Mouse (Mus musculus) intestine, embryonic 14.5 days (tissue): ENCODE data around the gene Pkdcc. TPM values are rescaled to one million over a fixed set of nuclear protein-coding genes. Genes with fewer than 3 reads are reported as not detected.

Experiments used
- ATAC-seq: fragments of 200-750 bp; cut with Nextera tagmentation; replicated peaks from 2 replicates; pipeline ENCODE4 v1.8.0; 2017; ENCODE audit warnings: low read depth, moderate number of reproducible peaks, moderate TSS enrichment, moderate library complexity; ENCODE audit not compliant: low FRiP score, low TSS enrichment
- DNase-seq: peaks from one replicate; pipeline ENCODE4 v3.0.0-alpha.2; 2018; ENCODE audit warnings: low spot score
- H3K27ac ChIP-seq: fragments of 300-500 bp; sonication (generic); 2 replicates; pipeline ENCODE4 v1.5.1; 2014; ENCODE audit warnings: low read depth, mild to moderate bottlenecking, control low read depth
- H3K27me3 ChIP-seq: fragments of 300-500 bp; sonication (generic); replicated peaks from 2 replicates; pipeline ENCODE4 v1.6.1; 2014; ENCODE audit warnings: low read length, control low read depth; ENCODE audit not compliant: control insufficient read depth, insufficient read depth
- H3K36me3 ChIP-seq: fragments of 300-500 bp; sonication (generic); 2 replicates; pipeline ENCODE4 v1.6.1; 2014; ENCODE audit warnings: low read length, control low read depth; ENCODE audit not compliant: control insufficient read depth, insufficient read depth
- H3K4me1 ChIP-seq: fragments of 300-500 bp; sonication (generic); replicated peaks from 2 replicates; pipeline ENCODE4 v1.6.1; 2014; ENCODE audit warnings: low read length, control low read depth, mixed read lengths; ENCODE audit not compliant: control insufficient read depth, insufficient read depth
- H3K4me2 ChIP-seq: fragments of 300-500 bp; sonication (generic); 2 replicates; pipeline ENCODE4 v1.6.1; 2014; ENCODE audit warnings: low read length
- H3K4me3 ChIP-seq: fragments of 300-500 bp; sonication (generic); 2 replicates; pipeline ENCODE4 v1.5.1; 2014; ENCODE audit warnings: low read depth, low read length, control low read depth, mixed read lengths
- H3K9ac ChIP-seq: fragments of 300-500 bp; sonication (generic); 2 replicates; pipeline ENCODE4 v1.6.1; 2014; ENCODE audit warnings: mild to moderate bottlenecking, low read length
- H3K9me3 ChIP-seq: fragments of 300-500 bp; sonication (generic); 2 replicates; pipeline ENCODE4 v1.6.1; 2016; ENCODE audit warnings: low read length, control low read depth; ENCODE audit not compliant: control insufficient read depth
- WGBS: fragments of 180-500 bp; shearing (Covaris S2); extraction: QIAGEN DNeasy Blood & Tissue Kit; methylation state at CpG from one replicate; pipeline ENCODE4 v1.1.7; 2014; 5-methylcytosine and 5-hydroxymethylcytosine counted together
- polyA plus RNA-seq: library from polyadenylated mRNA; unstranded; fragments of >200 nt; fragmentation: Nextera tagmentation; extraction: Ambion mirVana; gene quantifications from 2 replicates; pipeline ENCODE4 v1.2.1, GENCODE M21; 2014

Gene Pkdcc
- polyA plus RNA-seq, 1 experiment from 2014 or later, result 44.2 TPM

DNA sequence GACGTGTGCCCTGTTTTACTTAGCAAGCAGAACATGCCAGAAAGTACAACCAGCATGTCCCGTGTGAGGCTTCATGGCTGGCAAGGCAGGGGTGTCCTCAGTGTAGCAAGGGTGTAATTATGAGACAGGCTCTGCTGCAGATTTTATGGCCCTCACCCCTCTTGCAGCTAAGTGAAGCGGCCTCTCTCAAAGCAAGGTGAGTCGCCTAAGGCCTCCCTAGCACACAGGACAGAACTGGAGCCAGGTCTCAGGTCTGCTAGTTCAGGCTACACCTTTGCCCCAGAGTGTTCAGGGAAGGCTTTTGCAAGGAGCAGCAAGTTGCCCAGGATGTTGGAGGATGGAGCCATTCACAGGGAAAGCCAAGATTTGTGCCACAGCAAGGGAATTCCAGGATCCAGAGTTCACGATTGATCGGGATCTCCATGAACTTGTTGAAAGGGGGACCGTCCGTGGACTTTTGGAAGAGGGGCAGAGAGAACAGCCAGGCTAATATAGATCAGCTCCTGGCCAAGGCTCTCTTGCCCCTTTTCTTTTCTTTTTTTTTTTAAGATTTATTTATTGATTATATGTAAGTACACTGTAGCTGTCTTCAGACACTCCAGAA is 32.9 kb upstream of the Pkdcc start:
- H3K9ac ChIP-seq, result no peak overlapping the region
- WGBS, result 79% methylated on average over 8 of the region's 8 CpGs
- no peak overlapping the region for H3K4me3 ChIP-seq
- DNase-seq, result no peak
- no peaks in the 10 kb centered on the region for H3K36me3 ChIP-seq
- ATAC-seq, result peak; percentile 25; the same call in 1 of the 2 replicates
- peaks cover 9% of the 10 kb centered on the region; the same call in 1 of the 2 replicates for H3K4me1 ChIP-seq
- no peaks in the 10 kb centered on the region for H3K27me3 ChIP-seq
- H3K27ac ChIP-seq, result no peak overlapping the region
- no peaks in the 10 kb centered on the region for H3K9me3 ChIP-seq
- H3K4me2 ChIP-seq, result no peak overlapping the region

DNA sequence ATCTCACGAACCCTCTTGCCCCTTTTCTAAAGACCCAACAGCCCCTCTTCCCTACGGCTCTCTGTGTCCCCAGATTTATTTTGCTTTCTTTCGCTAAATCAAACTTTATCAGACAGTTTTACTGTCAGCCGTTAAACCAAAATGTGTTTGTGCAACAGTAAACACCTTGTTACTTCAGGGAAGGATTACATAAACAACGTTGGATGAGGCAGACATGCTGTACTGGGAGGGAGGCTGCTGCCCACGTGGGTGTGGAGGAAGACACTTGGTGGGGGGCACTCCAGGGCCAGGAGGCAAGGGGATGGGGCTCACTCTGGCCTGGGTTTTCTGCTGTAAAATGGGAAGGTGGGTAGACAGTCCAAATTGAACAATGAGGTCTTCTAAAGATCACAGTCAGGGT is 32.3 kb upstream of the Pkdcc start:
- Histone ChIP-seq H3K27me3 (no peaks in the 10 kb centered on the region), H3K9ac (no peak overlapping the region), H3K27ac (no peak overlapping the region), H3K4me2 (no peak overlapping the region), H3K4me3 (no peak overlapping the region), H3K9me3 (no peaks in the 10 kb centered on the region), H3K4me1 (peaks cover 9% of the 10 kb centered on the region; the same call in 1 of the 2 replicates), H3K36me3 (no peaks in the 10 kb centered on the region)
- WGBS, result 42% methylated on average over 6 of the region's 6 CpGs
- DNase-seq (no peak), ATAC-seq (no peak)

DNA sequence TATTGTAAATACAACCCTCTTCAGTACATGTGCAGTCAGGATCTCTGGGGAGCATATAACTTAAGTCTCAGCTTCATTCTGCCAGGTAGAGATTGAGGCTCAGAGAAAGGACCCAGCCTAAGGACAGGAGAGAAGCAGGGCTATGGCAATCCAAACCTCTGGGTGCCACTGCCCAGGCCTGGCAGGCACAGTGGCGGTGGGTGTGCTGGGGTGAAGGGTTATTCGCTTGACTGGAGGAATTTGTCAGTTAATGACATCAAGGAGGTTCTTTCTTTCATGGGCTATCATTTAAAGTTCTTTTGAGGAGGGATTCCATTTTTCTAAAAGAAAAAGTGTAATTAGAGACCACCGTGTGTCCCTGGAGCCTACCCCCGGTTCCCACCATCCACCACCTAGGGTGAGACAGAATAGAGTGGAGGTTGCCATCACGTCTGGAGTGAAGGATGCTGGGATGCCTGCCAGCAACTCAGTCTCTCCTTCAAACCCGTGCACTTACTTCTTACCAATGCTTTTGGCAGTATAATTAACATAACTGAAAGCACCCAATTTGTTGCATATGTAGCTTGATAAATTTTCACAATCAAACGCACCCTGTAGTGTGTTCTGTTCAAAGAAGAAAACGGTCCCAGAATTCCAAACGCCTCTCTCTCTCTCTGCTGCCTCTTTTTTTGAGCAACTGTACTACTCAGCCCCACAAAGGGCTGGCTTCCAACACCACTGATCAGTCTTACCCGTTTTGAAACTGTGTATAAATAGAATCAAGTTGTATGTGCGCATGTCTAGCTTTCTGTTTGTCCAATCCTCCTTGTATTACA is 27.1 kb upstream of the Pkdcc start:
- 62% methylated on average over 11 of the region's 11 CpGs for WGBS
- no peaks in the 10 kb centered on the region for H3K27me3 ChIP-seq
- 0 out of 2 replicates have a peak, but pooled peaks cover 4% of the 10 kb centered on the region for H3K4me1 ChIP-seq
- no peaks in the 10 kb centered on the region for H3K9me3 ChIP-seq
- ATAC-seq (no peak), DNase-seq (no peak)
- H3K27ac ChIP-seq, result no peak overlapping the region
- H3K9ac ChIP-seq, result no peak overlapping the region
- H3K4me3 ChIP-seq, result no peak overlapping the region
- no peak overlapping the region for H3K4me2 ChIP-seq
- no peaks in the 10 kb centered on the region for H3K36me3 ChIP-seq

DNA sequence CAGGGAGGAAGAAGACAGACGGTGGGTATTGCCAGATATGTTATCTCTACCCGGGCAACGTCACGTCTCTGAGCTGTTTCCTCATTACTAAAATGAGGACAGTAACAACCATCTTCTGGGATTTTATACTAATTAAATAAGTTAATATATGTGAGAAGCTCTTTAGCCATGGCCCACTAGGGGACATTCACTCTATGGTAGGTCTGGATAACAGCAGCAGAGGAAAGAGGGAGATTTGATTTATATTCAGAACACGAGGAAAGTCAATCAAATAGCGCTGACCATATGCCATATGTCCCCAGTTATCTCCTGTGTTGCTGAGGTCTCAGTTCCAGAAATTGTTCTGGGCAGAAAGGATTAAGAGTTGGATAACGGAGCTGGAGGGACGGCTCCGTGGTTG is 24.3 kb upstream of the Pkdcc start:
- no peaks in the 10 kb centered on the region for H3K9me3 ChIP-seq
- WGBS, result 82% methylated on average over 9 of the region's 9 CpGs
- ATAC-seq (no peak), DNase-seq (no peak)
- H3K36me3 ChIP-seq, result no peaks in the 10 kb centered on the region
- H3K4me3 ChIP-seq, result no peak overlapping the region
- no peak overlapping the region for H3K9ac ChIP-seq
- H3K4me2 ChIP-seq, result no peak overlapping the region
- no peaks in the 10 kb centered on the region for H3K4me1 ChIP-seq
- H3K27me3 ChIP-seq, result no peaks in the 10 kb centered on the region
- no peak overlapping the region for H3K27ac ChIP-seq

DNA sequence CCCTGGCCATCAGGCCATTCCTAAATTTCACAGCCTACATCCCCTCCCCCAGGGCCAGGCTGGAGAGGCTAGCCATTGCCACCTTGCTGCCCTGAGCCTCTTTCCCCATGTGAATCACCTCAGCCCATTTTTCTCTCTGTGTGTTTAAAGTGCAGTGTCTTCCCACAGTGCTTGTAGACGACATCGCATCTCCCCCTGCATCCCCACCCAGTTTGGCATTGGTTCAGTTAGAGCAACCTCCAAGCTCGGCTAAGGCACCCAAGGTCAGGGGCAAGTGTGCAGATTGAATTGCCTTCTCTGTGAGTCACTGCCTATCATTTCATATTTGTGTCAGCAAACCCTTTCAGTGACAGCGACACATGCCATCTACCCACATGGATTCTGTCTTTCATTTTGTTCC is 20.6 kb upstream of the Pkdcc start:
- 79% methylated on average over 4 of the region's 4 CpGs for WGBS
- Histone ChIP-seq H3K27ac (no peak overlapping the region), H3K4me3 (no peak overlapping the region), H3K27me3 (no peaks in the 10 kb centered on the region), H3K4me2 (no peak overlapping the region), H3K9ac (no peak overlapping the region), H3K4me1 (peaks cover 15% of the 10 kb centered on the region), H3K9me3 (no peaks in the 10 kb centered on the region), H3K36me3 (no peaks in the 10 kb centered on the region)
- ATAC-seq (no peak), DNase-seq (no peak)

DNA sequence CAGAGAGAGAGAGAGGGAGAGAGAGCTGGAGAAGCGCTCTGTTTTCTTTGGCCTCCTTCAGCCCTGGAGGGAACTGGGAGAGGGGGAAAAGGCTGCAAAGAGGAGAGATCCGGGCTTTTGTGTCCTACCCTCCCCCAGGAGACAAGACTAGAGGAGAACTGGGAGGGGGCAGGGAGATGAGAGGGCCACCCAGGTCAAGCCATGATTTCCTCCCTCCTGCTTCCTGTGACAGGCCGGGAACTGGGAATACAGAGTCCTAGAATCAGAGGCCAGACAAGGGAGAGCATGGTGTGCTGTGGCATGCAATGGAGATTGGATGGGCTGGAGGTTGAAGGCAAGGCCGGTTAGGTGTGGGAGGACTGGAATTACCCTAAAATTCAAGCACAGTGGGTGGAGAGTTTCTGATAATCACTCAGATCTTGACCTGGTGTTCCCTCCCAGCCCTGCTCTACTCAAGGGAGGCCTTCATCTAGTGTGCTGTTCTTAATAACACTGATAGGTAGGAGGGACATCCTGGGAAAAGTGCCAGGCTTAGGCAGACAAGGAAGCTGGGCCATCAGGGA is 17.6 kb upstream of the Pkdcc start:
- Histone ChIP-seq H3K4me2 (no peak overlapping the region), H3K4me1 (peaks cover 25% of the 10 kb centered on the region), H3K9ac (no peak overlapping the region), H3K27ac (peak overlapping the region; percentile 60; the same call in 1 of the 2 replicates), H3K27me3 (no peaks in the 10 kb centered on the region), H3K4me3 (no peak overlapping the region), H3K36me3 (no peaks in the 10 kb centered on the region), H3K9me3 (no peaks in the 10 kb centered on the region)
- ATAC-seq (no peak), DNase-seq (no peak)
- WGBS, result 24% methylated on average over 4 of the region's 4 CpGs

DNA sequence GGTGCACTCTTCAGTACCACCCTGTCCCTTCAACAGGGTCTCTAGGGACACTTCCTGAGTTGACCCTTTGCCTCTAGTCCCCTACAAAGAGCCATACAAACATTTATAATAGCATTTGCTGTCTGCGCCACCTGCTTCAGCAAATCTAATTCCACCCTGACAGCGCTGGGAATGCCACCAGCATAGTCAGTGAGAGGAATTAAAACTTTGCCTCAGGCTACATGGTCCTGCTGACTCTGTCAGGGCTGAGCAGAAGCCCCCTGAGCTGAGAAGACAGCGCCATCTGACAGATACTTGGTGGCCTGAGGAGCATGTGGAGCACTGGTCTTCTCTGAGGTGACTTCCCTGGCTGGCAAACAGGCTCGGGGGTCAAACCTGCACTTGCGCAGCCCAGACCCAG is 14.6 kb upstream of the Pkdcc start:
- 81% methylated on average over 5 of the region's 5 CpGs for WGBS
- H3K27me3 ChIP-seq, result no peaks in the 10 kb centered on the region
- DNase-seq (no peak), ATAC-seq (no peak)
- H3K4me1 ChIP-seq, result peaks cover 25% of the 10 kb centered on the region
- H3K9me3 ChIP-seq, result no peaks in the 10 kb centered on the region
- no peak overlapping the region for H3K4me3 ChIP-seq
- no peaks in the 10 kb centered on the region for H3K36me3 ChIP-seq
- no peak overlapping the region for H3K27ac ChIP-seq
- no peak overlapping the region for H3K4me2 ChIP-seq
- H3K9ac ChIP-seq, result no peak overlapping the region

DNA sequence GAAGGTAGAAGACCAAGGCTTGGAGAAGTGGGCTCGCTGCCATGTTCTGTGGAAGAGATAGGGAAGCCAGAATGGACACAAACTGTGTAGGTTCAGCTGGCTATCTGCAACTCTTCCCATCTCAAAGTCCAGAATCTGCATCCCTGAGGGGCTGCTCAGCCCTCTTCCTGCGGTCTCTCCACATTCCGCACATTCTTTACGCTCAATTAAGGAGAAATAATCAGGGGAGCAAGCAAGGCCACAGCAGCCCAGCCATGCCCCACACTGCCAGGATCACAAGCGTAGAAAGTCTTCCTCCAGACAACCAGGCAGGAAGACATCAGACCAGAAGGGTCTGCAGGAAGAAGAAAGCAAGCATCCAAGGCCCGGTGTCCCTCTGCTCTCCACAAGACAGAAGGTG is 13.8 kb upstream of the Pkdcc start:
- peaks cover 25% of the 10 kb centered on the region for H3K4me1 ChIP-seq
- ATAC-seq (no peak), DNase-seq (no peak)
- H3K36me3 ChIP-seq, result no peaks in the 10 kb centered on the region
- 42% methylated on average over 6 of the region's 6 CpGs for WGBS
- no peaks in the 10 kb centered on the region for H3K27me3 ChIP-seq
- H3K4me3 ChIP-seq, result no peak overlapping the region
- H3K4me2 ChIP-seq, result no peak overlapping the region
- no peak overlapping the region for H3K27ac ChIP-seq
- H3K9ac ChIP-seq, result no peak overlapping the region
- no peaks in the 10 kb centered on the region for H3K9me3 ChIP-seq
